Mouse (Mus musculus) urinary bladder, adult 2 months (tissue): ENCODE results near the gene Bmpr1a. TPM values are rescaled to one million over a fixed set of nuclear protein-coding genes. Genes with fewer than 3 reads are reported as not detected.

Experiments used
- DNase-seq: peaks from one replicate; pipeline ENCODE4 v3.0.0; 2022; ENCODE audit warnings: low spot score
- polyA plus RNA-seq: library from polyadenylated mRNA; depleted of rRNA; stranded (reverse); fragments of >200 nt; gene quantifications from 2 replicates; pipeline ENCODE4 v1.2.3, GENCODE M21; 2012; rRNA removed

Gene Bmpr1a
- polyA plus RNA-seq: 47.7 and 56.2 TPM in 2 replicates

GRCm38 (mm10) chr14:34503325-34503647, at the start of gene Bmpr1a:
Bmpr1a (minus strand) TSS chr14:34503341.
- DNase-seq: no peak

GRCm38 (mm10) chr14:34552226-34552625, 49.1 kb upstream of the Bmpr1a start:
- no peak for DNase-seq

GRCm38 (mm10) chr14:34549004-34549671, 46.0 kb upstream of the Bmpr1a start:
- peak; percentile 72 for DNase-seq

GRCm38 (mm10) chr14:34548391-34549001, 45.4 kb upstream of the Bmpr1a start:
- peak; percentile 57 for DNase-seq

- DNase-seq: no peak
Measured at GRCm38 (mm10) chr14:34544545-34544944, 41.4 kb upstream of the Bmpr1a start.

- DNase-seq: no peak
Measured at GRCm38 (mm10) chr14:34544001-34544400, 40.9 kb upstream of the Bmpr1a start.

- no peak for DNase-seq
Measured at GRCm38 (mm10) chr14:34543596-34543995, 40.5 kb upstream of the Bmpr1a start.

GRCm38 (mm10) chr14:34541896-34542295, 38.8 kb upstream of the Bmpr1a start:
- DNase-seq: no peak

GRCm38 (mm10) chr14:34540685-34541162, 37.6 kb upstream of the Bmpr1a start:
- no peak for DNase-seq

GRCm38 (mm10) chr14:34535883-34536282, 32.7 kb upstream of the Bmpr1a start:
- DNase-seq: no peak

- DNase-seq: no peak
Measured at GRCm38 (mm10) chr14:34533537-34533936, 30.4 kb upstream of the Bmpr1a start.

- DNase-seq: no peak
Measured at GRCm38 (mm10) chr14:34532536-34532935, 29.4 kb upstream of the Bmpr1a start.

- DNase-seq: no peak
Measured at GRCm38 (mm10) chr14:34528804-34529203, 25.7 kb upstream of the Bmpr1a start.

- DNase-seq: no peak
Measured at GRCm38 (mm10) chr14:34522701-34523100, 19.6 kb upstream of the Bmpr1a start, which contains the start of gene 9230112D13Rik. 9230112D13Rik (minus strand) TSS chr14:34522801.

GRCm38 (mm10) chr14:34517959-34518544, 14.9 kb upstream of the Bmpr1a start:
- no peak for DNase-seq

GRCm38 (mm10) chr14:34516960-34517577, 13.9 kb upstream of the Bmpr1a start:
- no peak for DNase-seq

GRCm38 (mm10) chr14:34515860-34516259, 12.7 kb upstream of the Bmpr1a start:
- no peak for DNase-seq

- no peak for DNase-seq
Measured at GRCm38 (mm10) chr14:34514120-34514519, 11.0 kb upstream of the Bmpr1a start.

GRCm38 (mm10) chr14:34512602-34513001, 9.5 kb upstream of the Bmpr1a start:
- DNase-seq: no peak

- no peak for DNase-seq
Measured at GRCm38 (mm10) chr14:34511901-34512300, 8.8 kb upstream of the Bmpr1a start.

- no peak for DNase-seq
Measured at GRCm38 (mm10) chr14:34508842-34509439, 5.8 kb upstream of the Bmpr1a start.

- DNase-seq: no peak
Measured at GRCm38 (mm10) chr14:34508187-34508840, 5.2 kb upstream of the Bmpr1a start.
